Comparison of ENCODE assay signal across 7 mouse cellular contexts in the genomic region with DNA sequence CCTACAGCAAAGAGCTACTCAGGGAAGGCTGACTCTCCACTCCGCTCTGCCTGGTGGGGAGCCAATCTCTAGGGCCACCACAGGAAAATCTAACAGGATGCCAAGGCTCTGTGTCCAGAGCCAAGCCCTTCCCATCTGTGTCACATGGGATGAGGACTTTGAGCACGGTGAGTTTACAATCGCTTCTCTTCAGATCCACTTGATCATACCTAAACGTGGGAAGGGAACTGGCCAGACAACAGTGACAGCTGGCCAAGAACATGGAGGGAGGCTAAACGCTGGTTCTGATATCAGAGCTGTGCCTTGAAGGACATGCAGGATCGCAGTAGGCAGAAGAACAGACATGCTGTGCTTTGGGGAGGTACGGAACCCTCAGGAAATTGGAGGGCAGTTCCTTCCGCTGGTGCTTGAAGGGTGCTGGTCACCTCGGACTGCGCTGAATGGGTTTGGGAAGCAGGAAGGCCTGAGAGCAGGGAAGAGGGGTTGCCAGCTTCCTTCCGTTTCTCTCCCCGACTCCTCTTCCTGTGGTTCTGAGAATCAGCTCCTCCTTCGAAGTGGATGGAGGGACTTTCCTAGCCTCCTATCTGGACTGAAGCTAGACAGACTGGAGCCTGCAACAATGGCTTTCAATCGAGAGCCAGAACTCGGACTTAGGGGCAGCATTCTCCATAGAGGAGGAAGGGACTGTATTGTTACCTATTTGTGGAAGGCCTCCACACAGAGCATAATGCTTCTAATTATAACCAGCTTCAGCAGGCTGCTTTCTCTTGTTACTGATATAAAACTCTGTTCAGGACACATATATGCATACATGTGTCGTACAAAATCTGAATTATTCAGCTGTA. TPM values are rescaled to one million over a fixed set of nuclear protein-coding genes. Genes with fewer than 3 reads are reported as not detected.
A peak's percentile ranks its signal among the peaks of the same experiment; 100 is the strongest.
DNase-seq lines count a peak whose midpoint lies in the region; ATAC-seq and TF ChIP-seq lines count a peak whose summit lies in the region.

No protein-coding gene starts in this region.

- H3K4me2 ChIP-seq in intestine, embryonic 15.5 days (replicated peaks): no peak overlapping the region

- ATAC-seq in intestine, embryonic 15.5 days: peak; percentile 72
- no peak for ATAC-seq in CD4-positive, CD25-positive, alpha-beta regulatory T cell, adult 4 months

- peak overlapping the region; percentile 74 for H3K27ac ChIP-seq in testis, adult 2 months (ENCODE audit: control insufficient read depth, insufficient read depth, low read depth, low read length)
- H3K27ac ChIP-seq in intestine, embryonic 15.5 days: no peak overlapping the region
- peak overlapping the region; percentile 61; the same call in 1 of the 2 replicates for H3K27ac ChIP-seq in olfactory bulb, adult 2 months (ENCODE audit: insufficient read depth, low read depth, low read length)

- WGBS in intestine, embryonic 15.5 days: 60% methylated on average over 16 of the region's 16 CpGs
- WGBS in olfactory bulb, adult 2 months: 55% methylated on average over 16 of the region's 16 CpGs

- no peak for DNase-seq in testis, postnatal 10 days (ENCODE audit: low spot score)
- peak; percentile 6 to 10 for DNase-seq in gastrocnemius, adult 8-10 months (ENCODE audit: low spot score in 2 of 2)
- DNase-seq in left cerebral cortex, postnatal 10 days (ENCODE audit: extremely low spot score in 1 of 2, low spot score in 2 of 2): peak; percentile 53 to 83

- no peak for TF ChIP-seq POLR2A in testis, adult 2 months (IDR thresholded peaks at IDR 0.05; ENCODE audit: control insufficient read depth, low read depth, low read length)
- TF ChIP-seq POLR2A in olfactory bulb, adult 2 months (IDR thresholded peaks at IDR 0.05; ENCODE audit: insufficient read depth, low read depth, low read length): 0 out of 2 replicates have a peak, but pooled peaks have one; percentile 23

- H3K27me3 ChIP-seq in testis, adult 2 months (ENCODE audit: control insufficient read depth, insufficient read depth, low read length): no peaks in the 10 kb centered on the region
- H3K27me3 ChIP-seq in intestine, embryonic 15.5 days (replicated peaks): no peaks in the 10 kb centered on the region

- no peak for TF ChIP-seq CTCF in testis, adult 2 months (IDR thresholded peaks at IDR 0.05; ENCODE audit: control insufficient read depth, insufficient read depth, insufficient replicate concordance, low read depth, low read length)
- TF ChIP-seq CTCF in olfactory bulb, adult 2 months (IDR thresholded peaks at IDR 0.05; ENCODE audit: insufficient read depth, low read depth, low read length): no peak

- H3K9ac ChIP-seq in intestine, embryonic 15.5 days: no peak overlapping the region

- peak overlapping the region; percentile 55 for H3K4me3 ChIP-seq in testis, adult 2 months (ENCODE audit: control insufficient read depth, low read depth, low read length)
- no peak overlapping the region for H3K4me3 ChIP-seq in intestine, embryonic 15.5 days (replicated peaks)
- H3K4me3 ChIP-seq in olfactory bulb, adult 2 months (ENCODE audit: insufficient read depth, low read depth, low read length): peak overlapping the region; percentile 29

- peaks cover 5% of the 10 kb centered on the region; the same call in 1 of the 2 replicates for H3K4me1 ChIP-seq in testis, adult 2 months (ENCODE audit: control insufficient read depth, insufficient read depth, low read length)
- no peaks in the 10 kb centered on the region for H3K4me1 ChIP-seq in intestine, embryonic 15.5 days (replicated peaks)
- peaks cover 10% of the 10 kb centered on the region; the same call in 1 of the 2 replicates for H3K4me1 ChIP-seq in olfactory bulb, adult 2 months (ENCODE audit: control insufficient read depth, insufficient read depth, low read length)

- H3K36me3 ChIP-seq in testis, adult 2 months (ENCODE audit: control insufficient read depth, insufficient read depth, low read length): no peaks in the 10 kb centered on the region
- no peaks in the 10 kb centered on the region for H3K36me3 ChIP-seq in intestine, embryonic 15.5 days

- H3K9me3 ChIP-seq in intestine, embryonic 15.5 days: no peaks in the 10 kb centered on the region

- intact Hi-C loops in left cerebral cortex, postnatal 10 days (cut with DNase I): no loop called here

RNA-seq across cellular contexts. Expression of a gene that starts 21.9 kb away (rescaled TPM):
- polyA plus RNA-seq in testis, adult 2 months (2012; rRNA removed): 3.9 and 4.8 TPM in 2 replicates
- 1 to 10 TPM; 1.2 to 2.5 (median 1.6) TPM for total RNA-seq in gastrocnemius, adult 8-10 months (2022)
- polyA plus RNA-seq in intestine, embryonic 15.5 days (2015; fragmentation: Nextera tagmentation; extraction: Ambion mirVana): 5.9 and 7.5 TPM in 2 replicates
- 10 to 100 TPM; 13.1 to 17.9 TPM for total RNA-seq in left cerebral cortex, postnatal 10 days (2021)
- polyA plus RNA-seq in olfactory bulb, adult 2 months (2012; ENCODE audit: insufficient read depth, insufficient read length, low replicate concordance, missing spikeins): not detected in 2 replicates
- under 1 TPM in 1 of 2 experiments, not detected in 1; 0.05 TPM for polyA plus RNA-seq in CD4-positive, CD25-positive, alpha-beta regulatory T cell, adult 4 months (2017; shearing (Covaris generic))
